Mouse (Mus musculus) limb, embryonic 14.5 days (tissue): ENCODE results near the gene Pank3. TPM values are rescaled to one million over a fixed set of nuclear protein-coding genes. Genes with fewer than 3 reads are reported as not detected.

ENCODE experiments used
- ATAC-seq: fragments of 200-750 bp; cut with Nextera tagmentation; 2 replicates; pipeline ENCODE4 v1.8.0; 2017; ENCODE audit warnings: low read depth, moderate number of reproducible peaks, moderate TSS enrichment; ENCODE audit not compliant: low FRiP score
- DNase-seq: peaks from one replicate; pipeline ENCODE4 v3.0.0-alpha.2; 2015; ENCODE audit warnings: low spot score
- H3K27ac ChIP-seq: fragments of 300-500 bp; sonication (generic); replicated peaks from 2 replicates; pipeline ENCODE4 v1.5.1; 2014; ENCODE audit warnings: low read depth, mild to moderate bottlenecking, low read length, moderate library complexity, mixed read lengths
- H3K27me3 ChIP-seq: fragments of 300-500 bp; sonication (generic); 2 replicates; pipeline ENCODE4 v1.6.1; 2014; ENCODE audit warnings: low read length, mixed read lengths; ENCODE audit not compliant: control insufficient read depth, insufficient read depth
- H3K36me3 ChIP-seq: fragments of 300-500 bp; sonication (generic); 2 replicates; pipeline ENCODE4 v1.6.1; 2014; ENCODE audit warnings: mild to moderate bottlenecking, low read length, moderate library complexity, mixed read lengths; ENCODE audit not compliant: control insufficient read depth, insufficient read depth
- H3K4me1 ChIP-seq: fragments of 300-500 bp; sonication (generic); 2 replicates; pipeline ENCODE4 v1.6.1; 2014; ENCODE audit warnings: antibody characterized with exemption, low read length, mixed read lengths; ENCODE audit not compliant: control insufficient read depth, insufficient read depth
- H3K4me2 ChIP-seq: fragments of 300-500 bp; sonication (generic); replicated peaks from 2 replicates; pipeline ENCODE4 v1.6.1; 2014; ENCODE audit warnings: low read depth, mild to moderate bottlenecking, low read length, moderate library complexity; ENCODE audit not compliant: severe bottlenecking
- H3K4me3 ChIP-seq: fragments of 300-500 bp; sonication (generic); replicated peaks from 2 replicates; pipeline ENCODE4 v1.5.1; 2014; ENCODE audit warnings: low read length
- H3K9ac ChIP-seq: fragments of 300-500 bp; sonication (generic); 2 replicates; pipeline ENCODE4 v1.6.1; 2014; ENCODE audit warnings: mild to moderate bottlenecking, low read depth, low read length, moderate library complexity; ENCODE audit not compliant: severe bottlenecking
- H3K9me3 ChIP-seq: fragments of 300-500 bp; sonication (generic); 2 replicates; pipeline ENCODE4 v1.6.1; 2016; ENCODE audit warnings: low read length; ENCODE audit not compliant: control insufficient read depth
- POLR2A ChIP-seq: fragments of 200-500 bp; IDR thresholded peaks from 2 replicates; pipeline ENCODE4 v1.8.0; 2012; ENCODE audit warnings: inconsistent platforms, mild to moderate bottlenecking, moderate library complexity, borderline replicate concordance; ENCODE audit not compliant: insufficient read depth, insufficient read length; ENCODE audit errors: extremely low read depth
- WGBS: fragments of 180-500 bp; shearing (Covaris S2); extraction: QIAGEN DNeasy Blood & Tissue Kit; methylation state at CpG from one replicate; pipeline ENCODE4 v1.1.7; 2014; 5-methylcytosine and 5-hydroxymethylcytosine counted together
- polyA plus RNA-seq, 2 experiments: library from polyadenylated mRNA; depleted of rRNA in 1 of 2; stranded (reverse) in 1 of 2; unstranded in 1 of 2; fragments of >200 nt; fragmentation: Nextera tagmentation in 1 of 2; extraction: Ambion mirVana in 1 of 2; gene quantifications; 2 replicates each; pipeline versions ENCODE4 v1.2.1 to v1.2.3; 2012 to 2014

The Pank3 gene
- polyA plus RNA-seq, 2 experiments = 20.3 to 20.4 TPM

DNA sequence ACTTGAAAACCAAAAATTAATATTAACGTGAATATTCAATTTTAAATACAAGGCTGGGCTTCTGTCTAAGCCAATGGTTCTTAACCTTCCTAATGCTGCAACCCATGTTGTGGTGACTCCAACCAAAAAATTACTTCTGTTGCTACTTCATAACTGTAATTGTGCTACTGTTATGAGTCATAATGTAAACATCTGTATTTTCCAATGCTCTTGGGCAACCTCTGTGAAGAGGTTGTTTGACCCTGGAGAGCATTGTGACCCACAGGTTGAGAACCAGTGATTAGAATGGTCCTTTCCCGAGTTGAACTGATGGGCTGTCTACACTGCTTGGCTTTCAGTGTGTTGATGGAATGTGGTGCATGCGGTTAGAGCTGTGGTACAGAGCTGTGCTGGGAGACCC, 7.2 kb downstream of the Pank3 start:
- ATAC-seq = no peak
- no peaks in the 10 kb centered on the region for H3K27me3 ChIP-seq
- peaks cover 53% of the 10 kb centered on the region for H3K36me3 ChIP-seq
- H3K27ac ChIP-seq = no peak overlapping the region
- no peak overlapping the region for H3K9ac ChIP-seq
- H3K4me3 ChIP-seq = no peak overlapping the region
- 96% methylated on average over 3 of the region's 3 CpGs for WGBS
- no peak overlapping the region for H3K4me2 ChIP-seq
- no peaks in the 10 kb centered on the region for H3K9me3 ChIP-seq
- DNase-seq = no peak
- no peak for TF ChIP-seq POLR2A
- H3K4me1 ChIP-seq = no peaks in the 10 kb centered on the region; the same call in 1 of the 2 replicates

DNA sequence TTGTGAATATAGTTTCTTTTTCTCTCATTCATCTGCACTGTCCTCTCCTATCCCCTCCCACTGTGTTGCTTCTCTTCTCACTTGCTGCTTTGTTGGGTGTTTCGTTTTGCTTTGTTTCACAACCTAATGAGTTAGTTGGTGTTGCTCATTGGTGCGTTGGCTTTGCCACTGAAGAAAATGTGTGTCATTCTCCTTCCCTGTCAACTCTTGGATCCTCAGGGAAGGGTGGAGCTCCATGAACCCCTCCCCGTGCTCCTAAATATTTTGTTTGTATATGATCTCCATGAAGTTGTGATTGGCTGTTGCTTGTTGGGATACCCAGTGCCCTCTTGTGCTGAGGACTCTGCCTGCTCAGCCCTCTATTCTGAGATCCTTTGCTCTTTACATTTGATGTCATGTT, 11.1 kb downstream of the Pank3 start:
- no peak for DNase-seq
- WGBS = 88% methylated on average over 3 of the region's 3 CpGs
- H3K36me3 ChIP-seq = peaks cover 89% of the 10 kb centered on the region
- no peaks in the 10 kb centered on the region for H3K4me1 ChIP-seq
- no peak overlapping the region for H3K4me2 ChIP-seq
- no peak for TF ChIP-seq POLR2A
- ATAC-seq = no peak
- H3K4me3 ChIP-seq = no peak overlapping the region
- no peak overlapping the region for H3K9ac ChIP-seq
- H3K27ac ChIP-seq = no peak overlapping the region
- no peaks in the 10 kb centered on the region for H3K27me3 ChIP-seq
- no peaks in the 10 kb centered on the region for H3K9me3 ChIP-seq

DNA sequence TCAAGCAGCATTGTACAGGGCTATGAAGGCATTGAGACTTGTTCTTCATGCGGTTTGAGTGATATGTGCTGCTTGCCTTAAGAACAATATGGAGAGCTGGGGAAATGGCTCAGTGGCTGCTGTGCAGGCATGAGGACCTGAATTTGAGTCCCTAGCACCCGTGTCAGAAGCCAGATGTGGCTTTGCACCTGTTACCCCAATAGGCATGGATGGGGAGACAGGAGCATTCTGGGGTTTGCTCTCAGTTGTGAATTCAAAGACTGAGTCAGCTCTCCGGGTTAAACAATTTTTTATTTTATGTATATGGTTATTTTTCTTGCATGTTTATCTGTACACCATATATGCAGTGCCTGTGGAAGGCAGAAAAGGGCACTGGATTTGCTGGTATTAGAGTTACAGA, 13.2 kb downstream of the Pank3 start:
- WGBS = 97% methylated on average over 3 of the region's 3 CpGs
- H3K9me3 ChIP-seq = no peaks in the 10 kb centered on the region
- no peak overlapping the region for H3K4me3 ChIP-seq
- TF ChIP-seq POLR2A = no peak
- H3K27ac ChIP-seq = no peak overlapping the region
- no peak overlapping the region for H3K9ac ChIP-seq
- ATAC-seq (no peak), DNase-seq (no peak)
- H3K27me3 ChIP-seq = no peaks in the 10 kb centered on the region
- H3K4me1 ChIP-seq = no peaks in the 10 kb centered on the region
- peaks cover 83% of the 10 kb centered on the region for H3K36me3 ChIP-seq
- no peak overlapping the region for H3K4me2 ChIP-seq

DNA sequence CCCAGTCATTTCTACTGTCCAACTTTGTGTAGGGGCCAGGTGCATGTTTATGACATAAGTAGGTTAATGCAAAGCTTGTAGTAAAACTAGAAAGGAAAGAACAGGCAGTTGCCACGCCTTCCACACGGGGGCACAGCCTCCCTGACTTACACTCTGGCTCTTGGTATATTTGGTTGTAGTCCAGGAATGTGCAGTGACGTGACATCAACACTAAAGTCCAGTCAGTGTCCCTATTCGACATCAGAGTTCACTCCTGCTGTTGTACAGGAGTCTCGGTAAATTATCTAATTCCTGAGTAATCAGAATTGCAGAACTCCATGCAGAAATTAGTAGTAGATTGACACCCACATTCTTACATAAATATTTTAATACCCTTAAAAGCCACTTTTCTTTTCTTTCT, 13.8 kb downstream of the Pank3 start:
- H3K27ac ChIP-seq = no peak overlapping the region
- peaks cover 80% of the 10 kb centered on the region for H3K36me3 ChIP-seq
- no peaks in the 10 kb centered on the region for H3K4me1 ChIP-seq
- no peak for TF ChIP-seq POLR2A
- WGBS = 92% methylated on average over 5 of the region's 5 CpGs
- H3K9me3 ChIP-seq = no peaks in the 10 kb centered on the region
- no peak for ATAC-seq
- DNase-seq = no peak
- H3K9ac ChIP-seq = no peak overlapping the region
- no peak overlapping the region for H3K4me2 ChIP-seq
- H3K4me3 ChIP-seq = no peak overlapping the region
- H3K27me3 ChIP-seq = no peaks in the 10 kb centered on the region

DNA sequence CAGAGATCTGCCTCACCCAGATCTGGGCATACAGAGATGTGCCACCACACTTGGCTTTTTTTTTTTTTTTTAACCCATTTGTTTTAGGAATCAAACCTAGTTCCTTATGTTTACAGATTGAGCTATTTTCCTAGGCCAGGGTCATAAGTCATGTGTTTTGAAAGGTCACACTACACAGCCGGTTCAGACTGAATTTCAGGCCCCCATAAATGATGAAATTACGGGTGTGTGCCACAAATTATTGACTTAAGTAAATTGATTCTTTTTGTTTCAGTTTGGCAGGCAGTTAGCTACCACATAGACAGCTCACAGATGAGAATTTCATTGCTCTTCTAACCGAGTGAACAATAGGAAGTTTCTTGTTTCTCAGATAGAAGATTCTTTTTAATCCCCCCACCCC, 14.7 kb downstream of the Pank3 start:
- Histone ChIP-seq H3K27me3 (no peaks in the 10 kb centered on the region), H3K4me3 (no peak overlapping the region), H3K9ac (no peak overlapping the region), H3K4me2 (no peak overlapping the region), H3K27ac (no peak overlapping the region), H3K4me1 (no peaks in the 10 kb centered on the region), H3K36me3 (peaks cover 77% of the 10 kb centered on the region), H3K9me3 (no peaks in the 10 kb centered on the region)
- DNase-seq = no peak
- no peak for ATAC-seq
- TF ChIP-seq POLR2A = no peak
- WGBS = 85% methylated on average over 3 of the region's 3 CpGs

DNA sequence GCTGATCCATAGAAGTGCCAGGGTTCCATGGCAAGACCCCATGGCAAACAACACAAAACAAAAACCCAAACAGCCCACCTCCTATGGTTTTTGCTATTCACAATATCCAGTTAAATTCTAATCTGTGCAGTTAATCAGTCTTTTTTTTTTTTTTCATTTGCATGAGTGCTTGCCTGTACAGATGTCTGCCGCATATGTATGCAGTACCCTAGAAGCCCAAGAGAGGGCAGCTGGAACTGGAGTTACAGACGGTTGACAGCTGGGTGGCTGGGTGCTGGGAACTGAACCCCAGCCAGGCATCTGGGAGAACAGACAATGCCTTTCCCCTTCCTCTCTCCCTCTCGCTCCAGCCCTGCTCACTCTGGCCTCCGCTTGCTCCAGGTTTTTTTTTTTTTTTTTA, 15.3 kb downstream of the Pank3 start:
- peaks cover 77% of the 10 kb centered on the region for H3K36me3 ChIP-seq
- ATAC-seq (no peak), DNase-seq (no peak)
- no peak for TF ChIP-seq POLR2A
- no peaks in the 10 kb centered on the region for H3K9me3 ChIP-seq
- no peak overlapping the region for H3K4me3 ChIP-seq
- H3K4me2 ChIP-seq = no peak overlapping the region
- H3K9ac ChIP-seq = no peak overlapping the region
- H3K4me1 ChIP-seq = no peaks in the 10 kb centered on the region
- H3K27ac ChIP-seq = no peak overlapping the region
- 94% methylated on average over 4 of the region's 4 CpGs for WGBS
- no peaks in the 10 kb centered on the region for H3K27me3 ChIP-seq
